Mouse (Mus musculus): ENCODE results near the gene Olfml3. TPM values are rescaled to one million over a fixed set of nuclear protein-coding genes. Genes with fewer than 3 reads are reported as not detected.

The Olfml3 gene
- polyA plus RNA-seq, 1 experiment from 2014 or later: 3.4 TPM

DNA sequence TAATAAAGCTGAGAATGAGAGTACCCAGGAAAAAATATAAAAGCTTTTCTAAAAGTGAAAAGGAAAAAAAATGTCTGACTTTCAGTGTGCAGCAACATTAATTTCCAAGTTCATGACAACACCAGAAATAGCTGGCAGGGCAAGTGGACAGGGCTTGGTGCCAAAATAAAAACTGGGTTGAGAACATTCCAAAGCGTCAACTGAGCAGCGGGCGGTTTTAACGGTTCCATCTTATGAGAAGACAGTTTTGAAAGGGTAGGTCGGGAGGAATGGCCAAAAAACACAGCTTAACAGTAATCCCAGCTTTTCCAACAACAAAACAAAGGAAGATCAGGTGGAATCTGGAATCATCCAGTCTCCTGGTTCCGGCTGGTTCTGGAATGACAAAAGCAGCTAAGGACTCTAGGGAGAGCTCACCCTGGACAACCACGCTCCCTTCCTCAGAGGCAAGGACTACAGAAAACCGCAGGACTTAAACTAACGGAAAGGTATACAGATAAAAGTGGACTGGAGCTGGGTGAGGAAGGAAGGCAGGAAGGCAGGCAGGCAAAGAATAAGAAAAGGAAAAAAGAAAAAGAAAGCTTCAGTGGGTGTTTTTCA is 33.8 kb upstream of the Olfml3 start:
- Histone ChIP-seq H3K27me3 (replicated peaks) (no peaks in the 10 kb centered on the region), H3K4me1 (peaks cover 10% of the 10 kb centered on the region; the same call in 1 of the 2 replicates), H3K9ac (no peak overlapping the region), H3K4me3 (no peak overlapping the region), H3K9me3 (replicated peaks) (no peaks in the 10 kb centered on the region), H3K27ac (no peak overlapping the region), H3K4me2 (no peak overlapping the region), H3K36me3 (peaks cover 93% of the 10 kb centered on the region)
- ATAC-seq: no peak
- WGBS (ENCODE audit: insufficient replicate concordance): 82% methylated on average over 9 of the region's 9 CpGs

- no peak for ATAC-seq
- WGBS (ENCODE audit: insufficient replicate concordance): 82% methylated on average over 3 of the region's 3 CpGs
- no peak overlapping the region for H3K27ac ChIP-seq
- H3K4me1 ChIP-seq: no peaks in the 10 kb centered on the region; the same call in 1 of the 2 replicates
- no peaks in the 10 kb centered on the region for H3K9me3 ChIP-seq (replicated peaks)
- H3K27me3 ChIP-seq (replicated peaks): no peaks in the 10 kb centered on the region
- H3K36me3 ChIP-seq: peaks cover 94% of the 10 kb centered on the region
- H3K4me3 ChIP-seq: no peak overlapping the region
- H3K9ac ChIP-seq: no peak overlapping the region
- H3K4me2 ChIP-seq: no peak overlapping the region
Observed at GRCm38 (mm10) chr3:103766789-103767188, 29.0 kb upstream of the Olfml3 start.

GRCm38 (mm10) chr3:103759261-103759970 is 21.6 kb upstream of the Olfml3 start:
- peaks cover 98% of the 10 kb centered on the region for H3K36me3 ChIP-seq

GRCm38 (mm10) chr3:103758456-103758855 is 20.7 kb upstream of the Olfml3 start:
- Histone ChIP-seq H3K9me3 (replicated peaks) (no peaks in the 10 kb centered on the region), H3K9ac (no peak overlapping the region), H3K4me1 (peaks cover 18% of the 10 kb centered on the region; the same call in 1 of the 2 replicates), H3K36me3 (peaks cover 98% of the 10 kb centered on the region), H3K4me2 (no peak overlapping the region), H3K4me3 (no peak overlapping the region), H3K27ac (no peak overlapping the region), H3K27me3 (replicated peaks) (no peaks in the 10 kb centered on the region)
- ATAC-seq: no peak
- 91% methylated on average over 7 of the region's 7 CpGs for WGBS (ENCODE audit: insufficient replicate concordance)

More at GRCm38 (mm10) chr3:103759261-103759970, 21.6 kb upstream of the Olfml3 start:
- Histone ChIP-seq H3K4me1 (peaks cover 18% of the 10 kb centered on the region; the same call in 1 of the 2 replicates), H3K9ac (no peak overlapping the region), H3K4me2 (no peak overlapping the region), H3K27ac (no peak overlapping the region), H3K4me3 (no peak overlapping the region), H3K9me3 (replicated peaks) (no peaks in the 10 kb centered on the region), H3K27me3 (replicated peaks) (no peaks in the 10 kb centered on the region)
- ATAC-seq: no peak
- WGBS (ENCODE audit: insufficient replicate concordance): 80% methylated on average over 5 of the region's 5 CpGs

GRCm38 (mm10) chr3:103756920-103757319 is 19.1 kb upstream of the Olfml3 start:
- ATAC-seq: no peak
- H3K27me3 ChIP-seq (replicated peaks): no peaks in the 10 kb centered on the region
- no peak overlapping the region for H3K4me2 ChIP-seq
- H3K9me3 ChIP-seq (replicated peaks): no peaks in the 10 kb centered on the region
- WGBS (ENCODE audit: insufficient replicate concordance): 87% methylated on average over 2 of the region's 2 CpGs
- no peak overlapping the region for H3K4me3 ChIP-seq
- H3K4me1 ChIP-seq: peaks cover 18% of the 10 kb centered on the region; the same call in 1 of the 2 replicates
- H3K9ac ChIP-seq: no peak overlapping the region
- H3K27ac ChIP-seq: no peak overlapping the region
- peaks cover 98% of the 10 kb centered on the region for H3K36me3 ChIP-seq

DNA sequence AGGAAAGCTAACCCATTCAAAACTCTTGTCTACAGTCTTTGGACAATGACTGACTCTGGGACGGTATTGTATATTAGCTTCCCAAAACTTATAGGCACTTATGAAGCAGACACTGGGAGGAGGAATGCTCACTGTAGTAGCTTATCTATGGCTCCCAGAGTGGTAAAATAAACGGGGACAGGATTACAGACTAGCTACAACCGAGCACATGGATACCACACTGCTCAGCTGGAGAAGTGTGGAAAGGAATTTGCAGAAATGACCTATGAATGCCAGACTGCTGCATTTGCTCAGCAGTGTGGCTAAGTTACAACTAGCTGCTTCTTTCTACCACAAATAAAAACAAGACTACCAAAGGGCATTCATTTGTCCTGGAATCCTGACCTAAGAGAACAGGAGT is 17.6 kb upstream of the Olfml3 start:
- Histone ChIP-seq H3K36me3 (peaks cover 97% of the 10 kb centered on the region), H3K9ac (no peak overlapping the region), H3K9me3 (replicated peaks) (no peaks in the 10 kb centered on the region), H3K27ac (no peak overlapping the region), H3K4me1 (peaks cover 18% of the 10 kb centered on the region; the same call in 1 of the 2 replicates), H3K4me3 (no peak overlapping the region), H3K4me2 (no peak overlapping the region), H3K27me3 (replicated peaks) (no peaks in the 10 kb centered on the region)
- WGBS (ENCODE audit: insufficient replicate concordance): 49% methylated on average over 3 of the region's 3 CpGs
- no peak for ATAC-seq

GRCm38 (mm10) chr3:103751558-103751957 is 13.8 kb upstream of the Olfml3 start:
- Histone ChIP-seq H3K4me2 (no peak overlapping the region), H3K4me3 (no peak overlapping the region), H3K36me3 (peaks cover 97% of the 10 kb centered on the region), H3K9me3 (replicated peaks) (no peaks in the 10 kb centered on the region), H3K9ac (no peak overlapping the region), H3K4me1 (peaks cover 13% of the 10 kb centered on the region; the same call in 1 of the 2 replicates), H3K27ac (no peak overlapping the region), H3K27me3 (replicated peaks) (no peaks in the 10 kb centered on the region)
- no peak for ATAC-seq
- WGBS (ENCODE audit: insufficient replicate concordance): 87% methylated on average over 2 of the region's 2 CpGs

GRCm38 (mm10) chr3:103746711-103747110 is 8.9 kb upstream of the Olfml3 start:
- Histone ChIP-seq H3K4me2 (no peak overlapping the region), H3K27me3 (replicated peaks) (no peaks in the 10 kb centered on the region), H3K9ac (no peak overlapping the region), H3K4me3 (no peak overlapping the region), H3K27ac (no peak overlapping the region), H3K36me3 (peaks cover 94% of the 10 kb centered on the region), H3K4me1 (no peaks in the 10 kb centered on the region), H3K9me3 (replicated peaks) (no peaks in the 10 kb centered on the region)
- 82% methylated on average over 5 of the region's 5 CpGs for WGBS (ENCODE audit: insufficient replicate concordance)
- no peak for ATAC-seq

DNA sequence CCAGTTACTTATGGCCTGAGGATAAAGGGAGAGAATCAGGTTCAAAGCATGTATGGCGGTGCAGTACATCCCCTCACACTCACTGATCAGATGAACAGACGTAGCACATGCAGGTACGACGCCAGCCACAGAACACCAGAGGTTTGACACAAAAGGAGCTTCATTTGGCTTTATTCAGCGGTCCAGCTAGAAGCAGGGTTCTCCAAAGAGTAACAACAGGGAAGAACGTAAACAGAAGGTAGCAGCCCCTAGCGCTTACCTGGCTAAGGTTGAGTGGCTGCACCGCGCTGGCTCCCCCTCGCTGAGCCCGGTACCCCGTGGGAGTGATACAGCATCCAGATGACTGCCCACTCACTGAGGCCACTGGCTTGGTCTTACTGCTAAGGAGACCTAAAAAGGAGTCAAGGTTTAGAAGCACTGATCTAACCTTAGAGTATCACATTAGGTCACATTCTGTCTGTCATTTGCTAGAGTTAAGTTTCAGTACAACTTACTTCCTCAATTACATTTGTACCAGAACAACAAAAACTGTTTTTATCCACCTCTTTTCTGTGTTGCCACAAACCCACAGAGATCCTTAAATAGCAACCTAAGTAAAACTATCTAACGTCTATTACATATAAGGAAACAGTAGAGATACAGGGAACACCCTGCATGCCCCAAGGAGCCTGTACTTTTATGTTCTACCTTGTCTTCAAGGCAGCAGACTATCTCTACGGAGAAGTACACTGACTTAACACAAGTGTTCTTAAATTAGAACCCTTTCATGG is 7.4 kb upstream of the Olfml3 start:
- ATAC-seq: no peak
- no peaks in the 10 kb centered on the region for H3K27me3 ChIP-seq (replicated peaks)
- no peaks in the 10 kb centered on the region for H3K9me3 ChIP-seq (replicated peaks)
- H3K36me3 ChIP-seq: peaks cover 97% of the 10 kb centered on the region
- H3K4me1 ChIP-seq: no peaks in the 10 kb centered on the region
- no peak overlapping the region for H3K27ac ChIP-seq
- no peak overlapping the region for H3K4me3 ChIP-seq
- H3K9ac ChIP-seq: no peak overlapping the region
- WGBS (ENCODE audit: insufficient replicate concordance): 84% methylated on average over 14 of the region's 14 CpGs
- no peak overlapping the region for H3K4me2 ChIP-seq

- H3K36me3 ChIP-seq: peaks cover 77% of the 10 kb centered on the region
- H3K27ac ChIP-seq: no peak overlapping the region
- no peak for ATAC-seq
- 93% methylated on average over 6 of the region's 6 CpGs for WGBS (ENCODE audit: insufficient replicate concordance)
- no peaks in the 10 kb centered on the region for H3K9me3 ChIP-seq (replicated peaks)
- H3K4me1 ChIP-seq: peaks cover 8% of the 10 kb centered on the region
- H3K9ac ChIP-seq: no peak overlapping the region
- no peaks in the 10 kb centered on the region for H3K27me3 ChIP-seq (replicated peaks)
- H3K4me2 ChIP-seq: no peak overlapping the region
- no peak overlapping the region for H3K4me3 ChIP-seq
Observed at GRCm38 (mm10) chr3:103743208-103743607, 5.4 kb upstream of the Olfml3 start.

- H3K9me3 ChIP-seq (replicated peaks): no peaks in the 10 kb centered on the region
- H3K4me3 ChIP-seq: no peak overlapping the region
- H3K9ac ChIP-seq: no peak overlapping the region
- H3K27ac ChIP-seq: no peak overlapping the region
- peaks cover 55% of the 10 kb centered on the region for H3K36me3 ChIP-seq
- no peak for ATAC-seq
- peaks cover 19% of the 10 kb centered on the region for H3K4me1 ChIP-seq
- WGBS (ENCODE audit: insufficient replicate concordance): 76% methylated on average over 5 of the region's 5 CpGs
- no peak overlapping the region for H3K4me2 ChIP-seq
- H3K27me3 ChIP-seq (replicated peaks): no peaks in the 10 kb centered on the region
Observed at GRCm38 (mm10) chr3:103740342-103740741, 2.5 kb upstream of the Olfml3 start.

DNA sequence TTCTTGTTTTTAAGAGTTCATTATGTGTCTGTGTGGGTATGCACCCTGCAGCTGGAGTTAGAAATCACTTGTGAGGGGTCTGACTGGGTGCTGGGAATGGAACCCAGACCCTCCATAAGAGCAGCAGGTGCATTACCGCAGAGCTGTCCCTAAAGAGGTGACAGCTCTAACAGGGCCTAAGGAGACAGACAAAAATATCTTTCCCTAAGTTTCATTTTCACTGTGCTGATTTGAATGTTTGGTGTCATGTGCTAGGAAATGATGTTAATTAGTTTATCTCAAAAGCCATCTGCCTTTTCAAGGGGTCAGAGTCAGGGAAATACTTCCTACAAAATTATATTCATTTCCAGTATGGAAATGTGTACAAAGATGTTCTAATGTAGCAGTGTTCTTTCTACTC is 1.5 kb upstream of the Olfml3 start, which contains the start of gene Gm10964:
Gene Gm10964, plus strand, starts transcription at position 38 of the 400 bp plus-strand sequence.
- WGBS (ENCODE audit: insufficient replicate concordance): 93% methylated on average over 1 of the region's 1 CpGs
- ATAC-seq: no peak
- 0 out of 2 replicates have a peak within 1 kb of the TSS, but pooled peaks have one; percentile 28 for H3K9ac ChIP-seq
- H3K4me3 ChIP-seq: peak within 1 kb of the TSS; percentile 27
- H3K27me3 ChIP-seq (replicated peaks): no peaks in the 10 kb centered on the region
- H3K4me2 ChIP-seq: peak within 1 kb of the TSS; percentile 64
- no peaks in the 10 kb centered on the region for H3K9me3 ChIP-seq (replicated peaks)
- H3K4me1 ChIP-seq: peaks cover 22% of the 10 kb centered on the region
- H3K36me3 ChIP-seq: peaks cover 45% of the 10 kb centered on the region
- H3K27ac ChIP-seq: 0 out of 2 replicates have a peak within 1 kb of the TSS, but pooled peaks have one; percentile 53
